Mouse (Mus musculus) lung, adult 18-20 months (tissue): ENCODE results near the gene Sytl3.
"Not testable (repeated sequence)": the region's sequence is repeated elsewhere in the genome, so short reads cannot be mapped to it uniquely, and the experiment has no call there.

ENCODE experiments used
- DNase-seq, 2 experiments: peaks; one replicate each; pipeline ENCODE4 v3.0.0; 2022; ENCODE audit warnings: mixed read lengths in 2 of 2

Gene Sytl3

GRCm38 (mm10) chr17:6696521-6696920 lies 37.6 kb downstream of the Sytl3 start:
- DNase-seq, result not testable (repeated sequence)

DNA sequence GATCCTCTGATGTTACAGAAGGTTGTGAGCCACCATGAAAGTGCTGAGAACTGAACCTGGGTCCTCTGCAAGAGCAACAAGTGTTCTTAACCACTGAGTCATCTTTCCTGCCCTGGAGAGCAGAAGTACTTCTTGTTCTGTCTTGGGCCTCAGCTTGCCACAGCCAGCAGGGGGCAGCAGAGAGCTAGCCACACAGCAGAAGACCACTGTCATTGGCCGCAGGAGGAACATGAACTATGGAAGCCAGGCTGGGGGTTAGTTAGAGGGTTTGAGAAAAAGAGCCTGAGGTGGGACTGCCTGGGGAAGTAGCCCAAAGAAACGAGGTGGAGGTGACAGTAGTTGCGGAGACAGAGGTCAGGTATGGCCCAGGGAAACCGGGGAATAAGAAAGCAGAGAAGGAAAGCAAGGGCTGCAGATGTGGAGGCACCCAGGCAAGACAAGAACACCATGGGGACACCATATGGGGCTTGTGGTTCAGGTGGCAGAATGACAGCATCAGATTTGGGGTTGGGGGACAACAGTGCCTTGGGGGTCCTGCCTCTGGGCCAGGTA lies 38.4 kb downstream of the Sytl3 start:
- peak; percentile 61 to 64 for DNase-seq

GRCm38 (mm10) chr17:6699502-6699901 lies 40.6 kb downstream of the Sytl3 start:
- DNase-seq, result not testable (repeated sequence)

DNA sequence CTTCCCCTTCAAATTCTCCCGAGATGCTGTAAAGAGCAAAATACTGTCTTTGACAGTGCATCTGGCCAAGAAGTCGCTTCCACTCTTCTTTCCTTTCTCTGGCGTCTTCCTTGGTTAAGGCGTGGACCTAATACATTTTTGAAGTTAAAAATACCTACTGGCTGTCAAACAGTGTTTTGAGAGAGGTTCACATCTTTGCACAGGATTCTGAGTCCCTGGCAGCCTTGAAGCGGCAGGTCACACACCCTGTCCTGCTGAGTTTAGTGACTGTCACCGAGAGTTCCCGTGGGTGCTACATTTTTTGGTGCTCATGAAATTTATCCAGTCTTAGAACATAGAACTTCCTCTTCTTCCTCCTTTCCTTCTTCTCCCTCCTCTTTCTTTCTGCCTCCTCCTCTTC lies 41.2 kb downstream of the Sytl3 start:
- not testable (repeated sequence) for DNase-seq

GRCm38 (mm10) chr17:6702625-6703221 lies 43.8 kb downstream of the Sytl3 start:
- peak in 1 of 2 experiments; percentile 40 for DNase-seq

DNA sequence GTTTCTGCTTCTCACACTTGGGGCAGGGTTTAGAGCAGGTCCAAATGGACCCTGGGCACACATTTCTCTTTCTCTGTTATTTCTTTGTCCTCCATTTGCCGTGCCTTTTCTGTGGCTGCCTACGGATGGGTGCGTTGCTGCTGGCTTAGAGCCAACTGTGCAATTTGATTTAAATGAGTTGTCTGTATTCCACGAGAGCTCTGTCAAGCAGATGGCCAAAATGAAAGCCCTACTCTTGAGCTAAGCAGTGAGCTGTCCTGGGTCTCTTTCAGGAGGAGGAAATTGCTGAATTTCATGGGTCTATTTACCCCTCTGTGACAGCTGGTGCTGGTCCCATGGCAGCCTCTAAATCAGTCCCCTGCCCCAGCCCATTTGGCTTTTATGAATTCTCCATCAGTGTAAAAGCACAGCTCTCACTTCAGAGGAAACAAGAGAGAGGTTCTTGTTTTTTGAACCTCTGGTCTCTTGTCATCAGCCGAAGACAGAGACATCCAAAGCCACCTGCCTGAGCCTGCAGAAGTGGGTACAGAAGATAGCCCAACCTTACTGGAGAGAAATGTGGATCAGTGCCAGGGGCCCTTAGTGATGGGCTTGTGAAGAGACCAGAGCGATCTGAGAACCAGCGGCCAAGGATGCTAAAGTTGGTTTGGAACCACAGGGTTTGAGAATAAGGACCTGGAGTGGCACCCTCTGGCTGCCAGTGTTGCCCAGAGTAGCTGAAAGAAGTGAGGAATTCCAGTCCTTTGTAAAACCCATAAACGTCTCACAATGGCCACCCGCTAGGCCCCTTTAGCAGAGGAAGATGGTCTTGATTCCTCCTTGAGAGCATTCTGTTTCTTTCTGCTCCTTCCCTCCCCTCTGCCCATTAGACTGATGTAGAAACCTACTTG lies 44.7 kb downstream of the Sytl3 start:
- peak in 1 of 2 experiments; percentile 29 for DNase-seq

DNA sequence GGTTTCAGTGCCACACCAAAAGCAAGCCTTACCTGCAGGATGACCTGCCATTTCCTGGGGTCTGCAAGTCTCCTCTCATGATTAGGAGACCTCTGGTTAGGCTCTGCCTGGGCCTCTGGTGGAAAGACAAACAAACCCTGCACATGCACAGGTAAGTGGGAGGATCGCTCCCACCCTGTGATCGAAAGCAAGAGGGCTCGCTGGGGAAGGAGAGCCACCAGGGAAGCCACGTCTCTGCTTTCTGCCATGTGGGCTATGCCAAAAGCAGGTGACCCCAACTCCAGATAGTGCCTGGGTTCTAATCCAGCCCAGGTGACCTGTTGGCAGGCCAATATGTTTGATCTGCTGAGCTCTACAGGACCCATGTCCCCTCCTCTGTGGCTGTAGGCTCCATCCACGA lies 47.6 kb downstream of the Sytl3 start:
- DNase-seq, result not testable (repeated sequence)

GRCm38 (mm10) chr17:6707422-6707821 lies 48.5 kb downstream of the Sytl3 start:
- DNase-seq, result not testable (repeated sequence)

DNA sequence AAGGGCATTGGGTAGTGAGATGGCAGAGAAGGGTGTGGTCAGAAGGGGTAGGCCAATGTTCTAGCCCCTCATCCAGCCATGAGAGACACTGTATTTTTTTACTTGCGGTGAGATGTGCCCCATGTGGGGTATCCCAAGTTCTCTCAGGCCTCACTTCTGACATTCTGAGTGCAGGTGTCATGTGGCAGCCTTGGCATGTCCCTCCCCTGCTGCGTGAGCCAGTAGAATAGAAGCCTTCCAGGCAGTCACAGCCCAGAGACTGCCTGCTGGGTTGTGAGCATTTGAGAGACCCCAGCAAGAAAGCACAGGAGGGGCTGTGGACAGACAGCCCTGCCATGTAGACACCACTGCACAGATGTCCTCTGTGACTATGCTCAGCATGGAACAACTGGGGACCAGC lies 49.3 kb downstream of the Sytl3 start:
- DNase-seq, result not testable (repeated sequence)

GRCm38 (mm10) chr17:6713483-6713882 lies 54.6 kb downstream of the Sytl3 start:
- not testable (repeated sequence) for DNase-seq

- not testable (repeated sequence) for DNase-seq
Measured at GRCm38 (mm10) chr17:6713944-6714343, 55.1 kb downstream of the Sytl3 start.

- DNase-seq, result no peak
Measured at GRCm38 (mm10) chr17:6727996-6728610, 69.2 kb downstream of the Sytl3 start.

GRCm38 (mm10) chr17:6729244-6729742 lies 70.4 kb downstream of the Sytl3 start:
- no peak for DNase-seq

- DNase-seq, result no peak
Measured at GRCm38 (mm10) chr17:6731132-6731531, 72.2 kb downstream of the Sytl3 start.

DNA sequence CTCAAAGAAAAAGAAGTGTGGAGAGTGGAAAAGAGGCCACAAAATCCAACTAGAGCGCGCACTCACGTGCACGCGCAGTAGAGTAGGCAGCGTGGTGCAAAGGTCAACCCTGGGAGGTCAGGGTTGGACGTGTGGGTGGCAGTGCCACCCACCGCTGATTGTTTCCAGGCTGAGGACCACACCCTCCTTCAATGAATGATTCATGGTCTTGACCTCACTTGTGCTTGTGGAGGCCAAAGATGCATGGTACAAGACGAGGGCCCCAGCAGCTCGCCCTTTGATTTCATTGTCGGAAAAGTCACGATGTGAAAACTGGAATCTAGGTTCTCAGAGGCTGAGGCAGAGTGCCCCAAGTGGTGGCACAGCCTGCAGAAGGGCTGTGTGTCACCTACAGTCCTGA lies 72.7 kb downstream of the Sytl3 start:
- DNase-seq, result no peak

- DNase-seq, result no peak
Measured at GRCm38 (mm10) chr17:6732665-6733064, 73.8 kb downstream of the Sytl3 start.

GRCm38 (mm10) chr17:6733322-6733875 lies 74.5 kb downstream of the Sytl3 start:
- DNase-seq, result peak in 1 of 2 experiments; percentile 5

DNA sequence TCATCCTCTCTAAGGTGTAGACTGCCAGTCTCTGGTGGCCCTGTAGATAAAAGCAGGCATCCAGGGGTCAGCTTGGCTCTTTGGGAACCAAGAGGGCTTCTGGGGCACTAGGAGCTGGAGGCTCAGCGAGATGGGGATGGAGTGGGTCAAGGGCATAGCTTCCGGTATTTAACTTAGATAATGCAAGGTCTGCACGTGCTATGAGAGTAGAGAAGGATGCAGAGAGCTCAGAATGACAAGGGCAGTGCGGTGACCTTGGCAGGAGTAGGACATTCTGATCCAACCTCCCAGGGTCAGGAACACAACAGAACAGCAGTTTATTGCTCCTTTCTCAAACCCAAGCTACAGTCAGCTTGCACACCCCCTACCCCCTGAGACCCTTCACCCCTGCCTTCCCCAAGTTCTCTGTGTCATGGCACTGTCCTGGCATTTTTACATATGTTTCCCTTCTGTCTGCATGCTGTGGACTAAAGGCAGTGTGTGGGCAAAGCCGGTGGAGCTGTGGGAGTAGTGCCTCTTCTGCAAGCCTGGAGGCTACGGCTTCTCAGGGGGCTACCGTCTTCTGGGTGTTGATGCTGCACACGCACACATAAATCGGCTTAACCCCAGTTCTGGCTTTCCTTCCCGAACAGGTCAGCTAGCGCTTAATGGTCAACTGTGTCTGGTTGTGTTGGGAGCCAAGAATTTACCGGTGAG lies 76.0 kb downstream of the Sytl3 start:
- no peak for DNase-seq

GRCm38 (mm10) chr17:6736306-6737272 lies 77.7 kb downstream of the Sytl3 start:
- peak in 1 of 2 experiments; percentile 10 for DNase-seq

- no peak for DNase-seq
Measured at GRCm38 (mm10) chr17:6737273-6737997, 78.5 kb downstream of the Sytl3 start.
